Mouse (Mus musculus): ENCODE measurements around the gene Tarbp2. TPM values are rescaled to one million over a fixed set of nuclear protein-coding genes. Genes with fewer than 3 reads are reported as not detected.

Tarbp2 gene
- 10 to 100 TPM; 30.7 to 36.3 TPM for total RNA-seq (2021)

DNA sequence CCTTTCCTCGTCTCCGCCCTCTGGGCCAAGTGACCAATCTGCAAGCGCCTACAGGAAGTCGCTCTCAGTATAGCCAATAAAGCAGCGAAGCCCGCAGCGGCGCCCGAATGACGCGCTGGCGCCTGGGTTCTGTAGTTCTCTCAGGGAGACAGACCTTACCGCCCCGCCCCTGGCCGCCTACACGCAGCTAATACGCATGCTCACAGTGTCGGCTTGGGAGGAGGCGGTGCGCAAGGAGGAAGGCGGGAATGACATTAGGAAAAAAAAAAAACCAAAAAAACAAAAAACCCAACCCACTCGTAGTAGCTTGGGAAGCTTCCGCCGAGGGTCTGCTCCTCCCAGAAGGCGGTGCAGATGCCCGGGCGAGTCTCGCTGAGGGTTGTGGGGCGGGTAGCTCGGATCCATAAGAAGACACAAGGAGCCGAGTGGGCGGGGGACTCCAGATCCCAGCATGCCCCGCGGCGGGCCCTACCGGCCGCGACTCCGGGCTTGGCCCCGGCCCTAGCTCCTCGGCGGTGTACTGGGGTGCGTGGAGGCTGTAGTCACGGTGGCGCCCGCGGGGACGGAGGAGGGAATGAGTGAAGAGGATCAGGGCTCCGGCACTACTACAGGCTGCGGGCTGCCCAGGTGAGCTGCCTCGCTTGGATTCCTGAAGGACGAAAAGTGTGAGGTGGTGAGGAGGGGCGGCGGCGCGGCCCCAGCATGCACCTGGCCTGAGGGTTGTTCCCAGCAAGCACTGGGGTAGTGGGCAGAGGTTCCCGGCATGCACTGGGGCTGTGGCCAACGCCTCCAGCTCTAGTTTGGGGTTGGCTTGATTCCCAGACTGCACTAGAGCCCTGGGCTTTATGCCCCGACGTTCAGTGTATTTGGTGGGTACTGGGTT is at the start of gene Tarbp2:
TSS of gene Tarbp2 (plus strand) at position 217 of the 883 bp plus-strand sequence.
- intact Hi-C loops (cut with DNase I): loop anchor here (1.0 to 2.0 kb wide), 2 partner anchors 48 to 69 kb away; partner anchors contain the start of gene Pcbp2
- DNase-seq (ENCODE audit: low spot score in 2 of 2): peak; percentile 100

DNA sequence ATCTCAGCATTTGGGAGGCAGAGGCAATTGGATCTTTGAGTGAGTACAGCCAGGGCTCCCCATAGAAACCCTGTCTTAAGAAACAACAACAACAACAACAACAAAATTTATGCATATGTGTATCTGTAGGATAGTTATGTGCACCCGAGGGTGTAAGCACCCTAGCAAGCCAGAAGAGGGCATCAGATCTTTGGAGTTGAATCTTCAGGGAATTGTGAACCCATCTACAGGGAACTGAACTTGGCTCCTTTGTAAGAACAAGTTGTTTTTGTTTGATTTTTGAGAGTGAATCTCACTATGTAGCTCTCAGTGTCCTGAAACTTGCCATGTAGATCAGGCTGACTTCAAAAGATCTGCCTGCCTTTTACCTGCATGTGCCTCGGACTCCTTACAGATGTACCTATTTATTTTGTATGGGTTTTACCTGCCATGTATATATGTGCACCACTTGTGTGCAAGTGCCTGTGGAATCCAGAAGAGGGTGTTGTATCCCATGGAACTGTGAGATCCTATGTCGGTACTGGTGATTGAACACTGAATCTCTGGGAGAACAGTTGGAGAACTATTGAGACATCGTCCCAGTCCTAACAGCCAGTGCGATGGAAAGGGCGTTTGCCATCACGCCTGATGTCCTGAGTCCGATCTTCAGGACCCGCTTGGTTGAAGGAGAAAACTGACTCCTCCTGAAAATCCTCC is 49.2 kb upstream of the Tarbp2 start:
- no peak for DNase-seq (ENCODE audit: low spot score in 2 of 2)
- intact Hi-C loops (cut with DNase I): no loop called here

GRCm38 (mm10) chr15:102470183-102470604 is 47.8 kb upstream of the Tarbp2 start, which contains the start of gene Pcbp2:
Gene Pcbp2, plus strand, starts transcription at chr15:102470539.
- intact Hi-C loops (cut with DNase I): loop anchor here (1.0 kb wide), 1 partner anchor 48 kb away; the partner anchor contains the start of gene Tarbp2
- DNase-seq (ENCODE audit: low spot score in 2 of 2): peak; percentile 96 to 97

DNA sequence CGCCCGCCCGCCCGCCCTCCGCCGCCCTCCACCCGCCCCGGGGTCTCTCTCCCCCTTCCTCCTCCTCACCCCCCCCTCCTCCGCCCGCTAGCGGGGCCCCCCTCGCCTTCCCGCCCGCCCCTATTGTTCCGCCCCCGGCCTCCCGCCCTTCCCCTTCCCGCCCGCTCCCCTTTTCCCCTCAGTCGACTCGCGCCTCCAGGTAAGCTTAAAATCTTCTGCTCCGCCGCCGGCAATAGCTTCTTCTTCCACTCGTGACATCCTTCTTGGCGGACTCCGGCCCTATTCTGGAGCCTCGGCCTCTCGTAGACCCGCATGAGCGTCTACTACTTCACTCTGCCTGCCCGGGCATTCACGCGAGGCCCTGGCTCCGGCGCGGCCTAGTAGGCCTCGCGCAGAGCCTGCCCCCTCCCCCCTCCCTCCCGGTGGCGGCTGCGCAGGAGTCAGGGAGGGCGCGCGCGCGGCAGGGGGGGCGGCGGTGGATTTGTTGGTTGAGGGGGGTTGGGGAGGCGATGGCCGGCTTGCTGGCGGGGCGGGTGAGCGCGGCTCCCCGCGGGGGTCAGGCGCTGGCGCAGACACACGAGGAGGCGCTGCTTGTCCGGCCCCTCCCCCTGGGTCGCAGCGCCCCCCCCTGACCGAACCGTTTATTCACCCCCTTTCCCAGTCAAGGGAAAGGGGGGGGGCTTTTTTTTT is 47.2 kb upstream of the Tarbp2 start:
- intact Hi-C loops (cut with DNase I): loop anchor here (1.0 kb wide), 1 partner anchor 48 kb away; the partner anchor contains the start of gene Tarbp2

DNA sequence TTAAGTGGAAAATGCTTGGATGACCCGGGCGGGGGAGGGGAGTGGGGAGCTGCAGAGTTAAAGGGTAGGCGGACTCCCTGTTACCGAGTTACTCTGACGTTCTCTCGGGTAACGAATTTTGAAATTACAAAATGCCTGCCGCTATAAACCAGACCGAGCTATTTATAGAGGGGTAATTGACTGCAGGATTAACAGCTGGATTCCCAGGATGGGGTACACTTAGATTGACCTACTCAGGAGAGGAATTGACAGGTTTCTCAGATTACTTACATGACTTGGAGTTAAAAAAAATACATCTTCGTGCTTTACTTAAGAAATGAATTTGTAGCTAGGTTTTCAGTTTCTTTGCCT is 46.7 kb upstream of the Tarbp2 start:
- no peak for DNase-seq (ENCODE audit: low spot score in 2 of 2)
- intact Hi-C loops (cut with DNase I): no loop called here

More for the DNA sequence above, 47.2 kb upstream of the Tarbp2 start:
- peak; percentile 80 to 82 for DNase-seq (ENCODE audit: low spot score in 2 of 2)

- intact Hi-C loops (cut with DNase I): no loop called here
These were observed 46.3 kb upstream of the Tarbp2 start for GRCm38 (mm10) chr15:102471727-102472126.

GRCm38 (mm10) chr15:102473246-102473645 is 44.7 kb upstream of the Tarbp2 start:
- intact Hi-C loops (cut with DNase I): no loop called here
- no peak for DNase-seq (ENCODE audit: low spot score in 2 of 2)

More at GRCm38 (mm10) chr15:102471727-102472126, 46.3 kb upstream of the Tarbp2 start:
- no peak for DNase-seq (ENCODE audit: low spot score in 2 of 2)

GRCm38 (mm10) chr15:102474520-102474919 is 43.5 kb upstream of the Tarbp2 start:
- intact Hi-C loops (cut with DNase I): no loop called here
- DNase-seq (ENCODE audit: low spot score in 2 of 2): no peak

GRCm38 (mm10) chr15:102483136-102483535 is 34.9 kb upstream of the Tarbp2 start:
- intact Hi-C loops (cut with DNase I): no loop called here

DNA sequence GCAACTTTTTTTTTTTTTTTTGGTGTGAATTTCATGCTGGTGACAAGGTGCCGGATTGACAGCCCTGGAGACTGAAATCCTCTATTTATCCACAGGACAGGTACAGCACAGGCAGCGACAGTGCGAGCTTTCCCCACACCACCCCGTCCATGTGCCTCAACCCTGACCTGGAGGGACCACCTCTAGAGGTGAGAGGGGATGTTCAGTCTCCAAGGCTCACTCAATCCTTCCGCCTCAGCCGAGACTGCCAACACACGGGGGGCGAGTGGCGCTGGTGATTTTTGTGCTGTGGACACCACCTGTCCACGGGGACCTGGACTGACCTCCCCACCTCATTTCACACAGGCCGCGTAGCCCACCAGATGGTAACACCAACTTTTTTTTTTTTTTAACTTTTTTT is 32.1 kb upstream of the Tarbp2 start:
- no peak for DNase-seq (ENCODE audit: low spot score in 2 of 2)

More at GRCm38 (mm10) chr15:102483136-102483535, 34.9 kb upstream of the Tarbp2 start:
- no peak for DNase-seq (ENCODE audit: low spot score in 2 of 2)

GRCm38 (mm10) chr15:102487664-102488063 is 30.3 kb upstream of the Tarbp2 start:
- DNase-seq (ENCODE audit: low spot score in 2 of 2): no peak
- intact Hi-C loops (cut with DNase I): no loop called here

More for the DNA sequence above, 32.1 kb upstream of the Tarbp2 start:
- intact Hi-C loops (cut with DNase I): no loop called here

GRCm38 (mm10) chr15:102498322-102498721 is 19.7 kb upstream of the Tarbp2 start:
- no peak for DNase-seq (ENCODE audit: low spot score in 2 of 2)
- intact Hi-C loops (cut with DNase I): no loop called here

DNA sequence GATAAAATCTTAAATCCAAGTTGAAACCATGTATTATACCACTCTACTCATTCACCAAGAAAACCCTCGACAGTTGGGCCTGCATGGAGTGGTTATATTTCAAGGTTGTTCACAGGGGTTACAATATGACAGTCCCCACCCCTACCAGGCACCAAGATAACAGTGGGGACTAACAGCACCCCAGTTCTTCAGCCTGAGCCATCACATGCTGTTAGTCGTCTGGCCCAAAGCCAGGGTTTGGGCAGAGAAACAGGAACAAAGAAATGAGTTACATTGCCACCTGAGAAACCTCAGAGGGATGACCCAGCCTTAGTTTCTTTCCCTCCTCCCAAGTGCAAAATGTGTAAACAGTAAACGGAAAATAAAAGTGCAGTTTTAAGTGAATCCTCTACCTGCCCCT is 18.6 kb upstream of the Tarbp2 start:
- intact Hi-C loops (cut with DNase I): no loop called here
- DNase-seq (ENCODE audit: low spot score in 2 of 2): no peak

DNA sequence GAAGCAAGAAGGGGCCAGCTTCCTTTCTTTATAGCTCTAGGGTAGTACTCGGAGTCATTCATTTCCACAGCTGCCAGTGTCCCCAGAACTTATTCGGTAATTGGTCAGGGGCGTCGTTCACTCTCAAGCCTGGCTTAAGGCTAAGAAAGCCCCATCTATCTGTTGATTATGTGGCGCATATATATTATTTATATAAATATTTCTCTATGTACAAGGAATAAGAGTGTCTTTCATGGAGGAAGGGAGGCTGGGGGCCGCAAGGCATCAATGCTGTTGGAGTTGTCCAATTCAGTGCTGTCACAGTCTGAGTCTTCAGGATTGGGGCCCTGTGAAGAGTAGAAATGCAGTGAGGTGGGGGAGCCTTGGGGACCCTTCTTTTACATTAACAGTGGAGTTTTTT is 18.1 kb upstream of the Tarbp2 start:
- intact Hi-C loops (cut with DNase I): no loop called here

GRCm38 (mm10) chr15:102500479-102500878 is 17.5 kb upstream of the Tarbp2 start:
- no peak for DNase-seq (ENCODE audit: low spot score in 2 of 2)
- intact Hi-C loops (cut with DNase I): no loop called here

More for the DNA sequence above, 18.1 kb upstream of the Tarbp2 start:
- DNase-seq (ENCODE audit: low spot score in 2 of 2): no peak

GRCm38 (mm10) chr15:102501084-102501814 is 16.7 kb upstream of the Tarbp2 start:
- intact Hi-C loops (cut with DNase I): no loop called here

DNA sequence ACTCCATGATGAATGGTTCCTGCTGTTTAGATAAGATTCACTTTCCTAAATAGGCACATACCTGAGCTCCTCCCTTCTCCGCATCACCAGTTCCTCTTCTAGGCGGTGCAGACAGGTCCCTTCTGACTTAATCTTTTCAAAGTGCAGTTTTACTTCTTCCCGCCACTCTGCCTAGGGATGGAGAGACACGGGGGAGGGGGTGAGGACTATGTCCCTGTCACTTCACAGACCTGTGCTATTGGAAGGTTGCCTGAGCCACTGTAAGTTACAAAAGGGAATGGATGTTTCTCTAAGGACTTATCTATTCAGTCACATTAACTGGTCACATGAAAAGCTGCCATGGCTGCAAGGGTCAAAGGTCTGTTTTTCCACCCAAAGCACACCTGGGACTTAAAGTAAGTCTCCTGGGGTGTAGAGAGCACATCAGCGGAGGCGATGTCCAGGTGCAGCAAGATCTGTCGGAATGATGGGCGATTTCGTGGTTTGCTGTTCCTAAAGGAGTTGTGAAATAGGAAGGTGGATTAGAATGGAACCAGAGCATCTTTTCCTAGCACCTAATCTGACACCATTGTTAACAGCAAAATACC is 15.6 kb upstream of the Tarbp2 start:
- intact Hi-C loops (cut with DNase I): no loop called here
- DNase-seq (ENCODE audit: low spot score in 2 of 2): no peak

More at GRCm38 (mm10) chr15:102501084-102501814, 16.7 kb upstream of the Tarbp2 start:
- DNase-seq (ENCODE audit: low spot score in 2 of 2): no peak

DNA sequence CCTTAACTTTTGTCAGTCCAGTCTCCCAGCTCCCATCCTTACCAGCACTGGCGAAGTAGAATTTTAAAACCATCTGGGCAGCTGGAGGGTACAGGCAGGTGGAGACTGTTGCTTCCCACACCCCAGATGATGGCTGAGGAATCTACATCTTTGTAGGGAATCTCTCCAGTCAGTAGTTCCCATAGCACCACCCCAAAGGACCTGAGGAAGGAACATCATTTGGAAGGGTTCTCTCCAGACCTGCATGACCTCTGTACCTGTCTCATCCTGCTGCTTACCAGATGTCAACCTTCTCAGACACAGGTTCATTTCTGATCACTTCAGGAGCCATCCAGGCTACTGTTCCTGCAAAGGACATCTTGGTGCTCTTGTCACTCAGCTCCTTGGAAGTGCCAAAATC is 14.5 kb upstream of the Tarbp2 start, which contains the start of gene Gm10337:
TSS of gene Gm10337 (plus strand) at position 276 of the 400 bp plus-strand sequence.
- no peak for DNase-seq (ENCODE audit: low spot score in 2 of 2)
- intact Hi-C loops (cut with DNase I): no loop called here
